Mouse (Mus musculus): ENCODE results near the gene Phyh. TPM values are rescaled to one million over a fixed set of nuclear protein-coding genes. Genes with fewer than 3 reads are reported as not detected.
A peak's percentile ranks its signal among the peaks of the same experiment; 100 is the strongest.

The Phyh gene
- polyA plus RNA-seq (2012; rRNA removed): 117 and 121 TPM in 2 replicates

GRCm38 (mm10) chr2:4918860-4919739 is at the start of gene Phyh:
Phyh (plus strand) TSS chr2:4919019.
- DNase-seq (ENCODE audit: low spot score): peak; percentile 79

DNA sequence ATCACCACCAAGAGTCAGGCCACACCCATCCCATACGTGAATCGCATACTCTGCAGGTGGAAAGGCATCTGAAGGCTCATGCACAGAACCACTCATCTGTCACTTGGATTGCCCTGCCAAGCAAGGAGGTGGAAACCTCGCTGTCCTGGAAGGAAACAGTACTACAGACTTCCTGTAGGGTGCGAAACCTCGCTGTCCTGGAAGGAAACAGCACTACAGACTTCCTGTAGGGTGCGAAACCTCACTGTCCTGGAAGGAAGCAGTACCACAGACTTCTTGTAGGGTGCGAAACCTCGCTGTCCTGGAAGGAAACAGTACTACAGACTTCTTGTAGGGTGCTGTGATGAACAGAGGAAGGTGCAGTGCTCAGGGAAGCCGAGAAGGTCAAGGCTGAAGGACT is 46.1 kb upstream of the Phyh start:
- DNase-seq (ENCODE audit: low spot score): no peak

DNA sequence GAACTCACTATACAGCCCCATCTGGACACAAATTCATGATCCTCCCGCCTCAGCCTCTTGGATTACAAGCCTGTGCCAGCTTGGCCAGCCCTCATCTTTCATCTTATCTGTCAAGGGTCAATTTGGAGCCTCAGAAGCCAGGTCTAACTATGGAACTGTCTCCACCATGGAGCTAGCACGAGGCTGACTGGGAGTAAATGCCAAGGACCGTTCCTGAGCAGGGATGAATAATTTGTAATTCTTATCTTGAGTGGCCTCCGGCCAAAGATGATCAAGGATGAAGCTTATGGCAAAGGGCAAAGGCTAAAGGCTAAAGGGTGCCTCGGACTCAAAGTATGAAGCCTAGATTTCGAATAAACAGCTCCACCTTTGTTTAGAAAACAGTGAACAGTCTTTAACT is 45.5 kb upstream of the Phyh start:
- DNase-seq (ENCODE audit: low spot score): no peak

DNA sequence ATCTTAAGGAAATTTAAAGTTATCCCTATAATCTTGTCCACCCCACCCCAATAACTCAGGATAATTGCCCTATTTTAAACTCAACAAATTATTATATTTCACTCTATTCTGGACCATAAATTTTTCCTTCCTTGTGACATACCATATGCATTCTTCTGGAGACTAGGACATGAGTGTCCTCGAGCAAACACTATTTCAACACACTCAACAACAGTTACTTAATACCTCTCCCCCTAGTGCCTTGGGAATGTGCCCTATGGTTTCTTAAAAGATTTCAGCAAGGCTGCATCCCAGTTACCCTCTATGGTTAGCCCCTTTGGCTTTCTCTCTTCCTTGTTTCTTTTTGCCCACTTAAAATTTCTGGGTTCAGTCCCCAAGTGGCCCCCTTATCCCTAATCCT is 43.7 kb upstream of the Phyh start:
- DNase-seq (ENCODE audit: low spot score): no peak

DNA sequence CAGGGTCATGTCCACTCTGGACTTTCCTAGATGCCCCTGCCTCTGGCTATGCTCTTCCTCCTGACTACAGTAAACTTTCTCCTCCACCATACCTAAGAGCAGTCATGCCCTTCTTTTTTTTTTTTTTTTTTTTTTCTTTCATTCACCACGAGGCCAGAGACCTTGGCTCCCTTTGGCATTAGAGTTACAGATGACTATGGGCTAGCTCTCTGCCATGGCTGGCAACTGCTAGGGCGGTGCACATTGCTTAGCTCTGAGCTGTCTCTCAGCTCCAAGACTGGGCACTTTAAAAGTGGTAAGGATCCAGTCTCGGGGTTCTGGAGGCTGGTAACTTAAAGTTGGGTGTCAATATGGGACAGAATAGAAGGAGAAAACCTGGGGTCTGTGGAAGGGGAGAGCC is 42.7 kb upstream of the Phyh start:
- DNase-seq (ENCODE audit: low spot score): no peak

- DNase-seq (ENCODE audit: low spot score): peak; percentile 23
These were observed 38.0 kb upstream of the Phyh start for GRCm38 (mm10) chr2:4880737-4881349.

GRCm38 (mm10) chr2:4881350-4882248 is 37.2 kb upstream of the Phyh start, which contains the start of gene Sephs1:
Sephs1 (plus strand) TSS chr2:4881564.
- peak; percentile 79 for DNase-seq (ENCODE audit: low spot score)

- DNase-seq (ENCODE audit: low spot score): peak; percentile 74
These were observed 36.5 kb upstream of the Phyh start for GRCm38 (mm10) chr2:4882249-4882791.

- no peak for DNase-seq (ENCODE audit: low spot score)
These were observed 35.7 kb upstream of the Phyh start for GRCm38 (mm10) chr2:4883009-4883704.

GRCm38 (mm10) chr2:4886896-4887295 is 31.9 kb upstream of the Phyh start:
- no peak for DNase-seq (ENCODE audit: low spot score)

DNA sequence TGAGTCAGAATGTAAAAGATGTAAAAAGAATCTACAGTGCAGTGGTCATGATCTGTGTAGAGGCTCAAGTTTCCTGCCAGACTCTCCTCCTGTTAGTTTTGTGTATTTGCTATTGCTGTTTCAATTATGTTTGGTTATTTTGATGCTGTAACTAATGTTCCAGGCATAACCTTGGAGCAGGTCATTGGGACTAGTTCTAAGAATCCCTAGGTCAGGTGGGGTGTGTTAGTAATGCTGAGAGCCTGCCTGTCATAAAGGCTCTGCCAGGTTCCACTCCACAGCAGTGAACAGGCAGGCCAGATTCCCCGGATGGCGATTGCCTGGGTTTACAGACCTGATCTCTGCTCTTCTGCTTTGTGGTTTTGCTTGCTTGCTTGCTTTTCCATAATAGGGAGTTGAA is 23.2 kb upstream of the Phyh start:
- DNase-seq (ENCODE audit: low spot score): no peak

GRCm38 (mm10) chr2:4896970-4897369 is 21.8 kb upstream of the Phyh start:
- DNase-seq (ENCODE audit: low spot score): no peak

GRCm38 (mm10) chr2:4900624-4901023 is 18.2 kb upstream of the Phyh start:
- no peak for DNase-seq (ENCODE audit: low spot score)

DNA sequence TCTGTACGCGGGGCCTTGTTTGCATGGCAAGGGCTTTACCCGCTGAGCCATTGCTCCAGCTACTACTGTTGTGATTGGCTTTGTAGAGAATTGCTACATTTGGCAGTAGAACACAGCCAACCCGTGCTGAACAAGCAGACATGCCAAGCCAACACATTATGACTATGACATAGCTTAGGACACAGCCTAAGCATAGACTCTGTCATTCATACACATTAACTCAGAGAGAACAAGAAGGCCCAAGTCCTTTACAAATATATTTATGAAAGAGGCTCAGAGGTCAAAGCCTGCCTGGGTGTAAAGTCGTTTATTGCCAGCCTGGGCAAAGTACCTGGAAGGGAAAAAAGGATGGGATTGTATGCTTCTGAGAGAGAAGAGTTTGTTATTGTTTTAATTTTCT is 16.5 kb upstream of the Phyh start:
- no peak for DNase-seq (ENCODE audit: low spot score)

DNA sequence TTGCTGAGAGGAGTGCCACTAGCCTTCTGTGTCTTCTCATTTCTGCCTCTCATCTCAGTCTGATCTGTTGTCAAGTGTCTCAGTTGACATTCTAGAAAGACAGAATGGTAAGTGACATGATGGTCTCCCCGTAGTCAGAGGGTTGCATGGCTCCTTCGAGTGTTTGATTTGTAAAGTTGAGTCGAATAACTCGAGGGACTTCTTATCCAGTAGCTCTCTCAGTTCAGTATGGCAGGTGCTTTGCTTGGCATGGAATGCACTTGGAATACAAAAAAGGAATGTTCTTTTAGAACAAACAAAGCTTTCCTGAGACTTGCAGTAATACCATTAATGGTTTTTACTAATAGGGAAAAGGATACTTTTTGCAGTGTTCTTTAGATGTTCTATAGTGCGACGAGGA is 11.7 kb upstream of the Phyh start:
- DNase-seq (ENCODE audit: low spot score): no peak

DNA sequence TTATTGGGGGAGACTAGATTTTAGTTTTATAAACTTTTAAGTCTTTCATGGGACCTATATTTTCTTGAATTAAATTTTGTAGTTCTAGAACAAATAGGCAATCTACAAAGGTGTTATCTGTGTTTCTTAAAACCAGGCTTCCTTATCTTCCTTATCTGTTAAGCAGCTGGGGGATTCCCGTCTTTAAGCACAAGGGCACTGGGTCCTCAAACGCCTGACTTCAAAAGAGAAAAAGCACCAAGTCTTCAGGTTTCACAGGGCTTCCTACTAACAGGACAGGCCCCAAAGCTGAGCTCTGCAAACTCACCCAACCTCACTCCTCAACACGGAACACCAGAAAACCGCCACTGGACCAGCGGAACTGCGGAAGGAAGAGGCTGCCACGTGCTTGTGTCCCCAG is 10.9 kb upstream of the Phyh start:
- DNase-seq (ENCODE audit: low spot score): no peak

- no peak for DNase-seq (ENCODE audit: low spot score)
These were observed 10.0 kb upstream of the Phyh start for GRCm38 (mm10) chr2:4908771-4909315.

- no peak for DNase-seq (ENCODE audit: low spot score)
These were observed 8.9 kb upstream of the Phyh start for GRCm38 (mm10) chr2:4909909-4910308.

GRCm38 (mm10) chr2:4910521-4910920 is 8.3 kb upstream of the Phyh start:
- no peak for DNase-seq (ENCODE audit: low spot score)

DNA sequence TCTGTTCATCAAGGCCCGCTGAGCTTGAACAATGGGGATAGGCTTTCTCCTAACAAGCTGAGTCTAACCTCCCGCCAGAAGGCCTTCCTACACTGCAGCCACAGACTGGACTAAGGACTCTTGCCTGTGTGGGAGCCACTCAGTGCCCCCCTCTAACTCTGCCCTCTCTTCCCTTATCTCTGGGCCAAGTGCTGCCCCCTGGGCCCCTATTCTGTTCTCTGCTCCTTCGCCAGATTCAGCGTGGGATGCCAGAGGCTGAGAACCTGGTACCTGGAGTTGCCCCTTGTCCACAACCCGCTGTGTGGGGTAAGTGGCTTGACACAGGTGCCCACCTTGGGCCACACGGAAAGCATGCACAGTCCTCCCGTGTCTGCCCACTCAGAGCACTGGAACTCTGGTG is 4.9 kb upstream of the Phyh start:
- no peak for DNase-seq (ENCODE audit: low spot score)

GRCm38 (mm10) chr2:4916037-4916436 is 2.8 kb upstream of the Phyh start:
- no peak for DNase-seq (ENCODE audit: low spot score)

Data from urinary bladder, adult 2 months (tissue).